Mouse (Mus musculus) C2C12 (cell line): ENCODE data around the gene Wdfy3. TPM values are rescaled to one million over a fixed set of nuclear protein-coding genes. Genes with fewer than 3 reads are reported as not detected.

Source experiments
- H3K27me3 ChIP-seq: one replicate; pipeline ENCODE4 v1.6.1; 2011; ENCODE audit not compliant: control insufficient read depth, insufficient read depth, insufficient read length
- H3K36me3 ChIP-seq: one replicate; pipeline ENCODE4 v1.6.1; 2011; ENCODE audit not compliant: control insufficient read depth, insufficient read depth
- H3K4me3 ChIP-seq: one replicate; pipeline ENCODE4 v1.5.1; 2011; ENCODE audit warnings: mild to moderate bottlenecking, control low read depth; ENCODE audit not compliant: poor library complexity, insufficient read depth, severe bottlenecking
- H3K79me2 ChIP-seq: one replicate; pipeline ENCODE4 v1.6.1; 2011; ENCODE audit not compliant: control insufficient read depth, insufficient read depth
- H3K79me3 ChIP-seq: one replicate; pipeline ENCODE4 v1.6.1; 2011; ENCODE audit warnings: low read depth, control low read depth
- H3ac ChIP-seq: one replicate; pipeline ENCODE3; 2011; ENCODE audit warnings: low read depth; ENCODE audit not compliant: control insufficient read depth, insufficient read length
- CEBPB ChIP-seq: IDR thresholded peaks from one replicate; pipeline ENCODE4 v1.6.1; 2011; ENCODE audit warnings: low read depth, mild to moderate bottlenecking, control low read depth, moderate library complexity
- CTCF ChIP-seq: IDR thresholded peaks from one replicate; pipeline ENCODE4 v1.5.1; 2011; ENCODE audit not compliant: control insufficient read depth, insufficient read depth, insufficient read length
- FOSL1 ChIP-seq: IDR thresholded peaks from one replicate; pipeline ENCODE4 v1.8.0; 2011; ENCODE audit warnings: mild to moderate bottlenecking, low read length; ENCODE audit not compliant: poor library complexity, insufficient read depth, severe bottlenecking
- MAX ChIP-seq: IDR thresholded peaks from one replicate; pipeline ENCODE4 v1.6.1; 2011; ENCODE audit warnings: mild to moderate bottlenecking, control low read depth
- MYOD1 ChIP-seq: IDR thresholded peaks from one replicate; pipeline ENCODE4 v1.6.1; 2011; ENCODE audit warnings: low read depth; ENCODE audit not compliant: control insufficient read depth, insufficient read length
- MYOG ChIP-seq: IDR thresholded peaks from one replicate; pipeline ENCODE4 v1.6.1; 2011; ENCODE audit not compliant: control insufficient read depth, insufficient read length; ENCODE audit errors: extremely low read depth
- USF1 ChIP-seq: IDR thresholded peaks from one replicate; pipeline ENCODE4 v1.6.1; 2011; ENCODE audit warnings: low read depth, mild to moderate bottlenecking, control low read depth, moderate library complexity
- polyA plus RNA-seq: library from polyadenylated mRNA; unstranded; fragments of >200 nt; fragmentation: generic; extraction: Trizol; gene quantifications from one replicate; pipeline ENCODE4 v1.2.1, GENCODE M21; 2012; ENCODE audit warnings: missing spikeins

The Wdfy3 gene
- polyA plus RNA-seq, 1 experiment = 10.7 TPM

DNA sequence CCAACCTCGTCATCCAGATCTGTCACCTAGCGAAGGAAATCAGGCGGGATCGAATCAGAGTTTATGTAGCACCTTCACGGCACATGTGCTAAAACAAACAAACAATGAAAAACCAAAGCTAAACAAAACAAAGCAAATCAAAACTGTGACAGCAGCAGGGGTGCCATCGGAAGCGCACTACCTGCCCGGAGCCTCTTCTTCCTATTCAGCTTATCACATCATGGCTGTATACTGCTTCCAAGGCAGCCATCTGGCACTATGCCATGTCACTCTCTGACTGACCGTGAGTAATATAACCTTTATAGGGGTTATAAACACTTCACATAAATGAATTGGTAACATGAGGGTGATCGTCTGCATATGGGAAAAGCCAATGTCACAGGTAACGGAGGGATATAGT is 174.6 kb downstream of the Wdfy3 start:
- TF ChIP-seq CEBPB = no peak
- TF ChIP-seq MAX = no peak
- no peak for TF ChIP-seq MYOD1
- no peak for TF ChIP-seq CTCF
- no peak for TF ChIP-seq USF1
- TF ChIP-seq FOSL1 = no peak
- TF ChIP-seq MYOG = no peak
- H3K4me3 ChIP-seq = no peak overlapping the region

DNA sequence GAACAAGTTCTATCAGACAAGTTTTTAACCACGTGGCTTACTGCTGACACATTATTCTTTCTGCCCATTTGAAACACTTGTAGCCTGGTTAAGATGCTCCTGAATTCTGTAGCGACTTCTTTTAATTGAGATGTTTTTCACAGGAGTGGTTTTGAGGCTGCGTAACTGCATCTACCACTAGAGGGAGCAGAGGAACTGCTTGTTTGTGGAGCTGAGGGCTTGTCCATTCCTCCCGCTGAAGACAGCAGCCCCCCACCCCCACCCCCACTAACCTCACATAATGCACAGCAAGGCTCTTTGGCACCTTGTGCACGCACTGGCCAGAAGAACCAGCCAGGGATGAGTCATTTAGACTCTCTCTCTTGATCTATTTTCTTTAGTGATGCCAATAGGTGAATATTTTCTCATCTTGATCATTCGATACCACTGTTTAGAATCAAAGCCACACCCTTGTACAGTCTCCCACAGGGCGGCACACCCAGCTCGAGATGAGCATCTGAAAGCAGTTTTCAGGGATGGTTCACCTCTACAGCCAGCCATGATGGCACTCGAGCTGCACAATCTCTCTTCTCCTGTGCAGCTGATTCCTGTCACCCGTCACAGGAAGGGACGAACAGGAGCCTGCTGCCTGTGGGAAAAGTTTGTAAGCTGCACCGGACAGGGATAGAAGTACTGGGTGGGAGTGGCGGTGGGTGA is 175.8 kb downstream of the Wdfy3 start:
- TF ChIP-seq USF1 (no peak), MYOD1 (no peak), MAX (no peak), MYOG (no peak)

More for the DNA sequence above, 174.6 kb downstream of the Wdfy3 start:
- Histone ChIP-seq H3K79me2 (no peaks in the 10 kb centered on the region), H3K36me3 (peaks cover 36% of the 10 kb centered on the region), H3ac (no peak overlapping the region), H3K27me3 (no peaks in the 10 kb centered on the region), H3K79me3 (no peaks in the 10 kb centered on the region)

DNA sequence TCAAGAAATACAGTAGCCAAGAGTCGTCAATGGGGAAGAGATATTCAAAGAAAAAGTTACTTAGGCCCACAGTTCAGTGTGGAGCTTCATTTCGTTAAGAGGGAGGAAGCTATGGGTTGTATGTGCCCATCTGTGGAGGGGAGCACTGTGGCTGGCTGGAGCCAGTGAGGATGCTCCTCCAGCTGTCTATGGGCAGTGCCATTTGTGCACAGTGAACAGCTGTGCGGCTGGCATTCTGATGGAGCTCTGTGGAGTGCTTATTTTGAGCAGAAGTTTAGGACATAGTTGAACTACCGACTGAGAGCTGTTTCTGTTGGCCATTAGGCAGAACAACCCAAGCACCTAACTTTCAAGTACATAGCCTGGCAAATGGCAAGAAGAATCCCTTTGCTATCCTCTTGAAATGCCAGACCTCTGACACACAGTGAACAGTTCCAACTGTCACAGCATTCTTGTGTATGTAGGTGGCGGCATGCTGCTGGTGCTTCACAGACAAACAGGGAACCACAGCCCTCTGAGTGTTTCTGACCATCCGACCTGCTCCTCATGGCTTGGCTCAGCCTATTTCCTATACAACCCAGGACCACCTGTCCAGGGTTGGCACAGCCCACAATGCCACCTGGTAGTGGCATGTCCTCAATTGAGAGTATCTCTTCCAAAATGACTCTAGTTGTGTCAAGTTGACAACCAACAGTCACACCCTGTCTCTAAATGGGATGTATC is 177.9 kb downstream of the Wdfy3 start:
- no peak overlapping the region for H3K4me3 ChIP-seq
- TF ChIP-seq MYOD1 (no peak), USF1 (no peak), MYOG (no peak), FOSL1 (no peak), MAX (no peak), CEBPB (no peak), CTCF (no peak)
- H3K36me3 ChIP-seq = peaks cover 55% of the 10 kb centered on the region
- H3ac ChIP-seq = no peak overlapping the region
- H3K79me2 ChIP-seq = no peaks in the 10 kb centered on the region
- no peaks in the 10 kb centered on the region for H3K27me3 ChIP-seq
- H3K79me3 ChIP-seq = no peaks in the 10 kb centered on the region

More for the DNA sequence above, 175.8 kb downstream of the Wdfy3 start:
- H3K36me3 ChIP-seq = peaks cover 39% of the 10 kb centered on the region
- H3K27me3 ChIP-seq = no peaks in the 10 kb centered on the region
- no peaks in the 10 kb centered on the region for H3K79me3 ChIP-seq
- no peak overlapping the region for H3ac ChIP-seq
- no peaks in the 10 kb centered on the region for H3K79me2 ChIP-seq
- H3K4me3 ChIP-seq = no peak overlapping the region

DNA sequence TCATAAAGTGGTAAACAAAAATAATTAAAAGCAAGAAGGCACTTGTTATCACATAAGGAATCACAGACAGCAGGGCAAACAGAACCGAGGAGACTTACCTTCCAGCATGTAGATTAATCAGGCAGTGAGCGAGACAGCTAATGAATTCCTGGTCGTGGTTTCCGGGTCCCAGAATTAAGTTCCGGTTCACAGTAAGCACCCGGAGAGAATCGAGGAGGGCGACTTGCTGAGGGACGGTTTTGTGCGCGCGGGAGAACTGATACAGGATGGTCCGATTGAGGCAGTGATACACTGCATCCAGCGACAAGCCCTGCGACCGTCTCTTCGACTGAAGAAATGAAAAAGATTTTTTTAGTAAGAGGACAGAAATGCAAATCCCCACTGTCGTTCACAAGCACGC is 181.7 kb downstream of the Wdfy3 start:
- H3K4me3 ChIP-seq = no peak overlapping the region
- H3K79me2 ChIP-seq = no peaks in the 10 kb centered on the region
- no peak overlapping the region for H3ac ChIP-seq
- TF ChIP-seq MYOG (no peak), USF1 (no peak), MYOD1 (no peak), CTCF (no peak), MAX (no peak)
- H3K79me3 ChIP-seq = no peaks in the 10 kb centered on the region
- no peaks in the 10 kb centered on the region for H3K27me3 ChIP-seq
- H3K36me3 ChIP-seq = peaks cover 64% of the 10 kb centered on the region

DNA sequence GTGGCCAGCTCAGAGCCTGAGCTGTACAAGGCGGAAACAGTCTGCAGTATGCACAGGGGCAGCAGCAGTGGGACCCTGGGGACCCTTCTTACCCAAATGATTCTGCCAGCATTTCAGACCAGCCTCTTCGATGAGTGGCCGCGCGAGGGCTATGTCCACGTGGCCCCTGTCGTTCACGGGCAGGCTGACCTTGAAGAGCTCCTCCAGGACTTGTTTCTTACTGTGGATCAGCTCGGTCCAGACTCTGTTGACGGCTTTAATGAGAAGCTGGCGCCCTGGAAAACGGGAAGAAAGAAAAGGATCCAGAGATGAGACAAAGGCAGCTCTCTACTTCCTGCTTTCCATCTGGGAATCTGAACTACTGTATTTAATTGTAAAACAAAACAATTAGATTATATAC is 184.7 kb downstream of the Wdfy3 start:
- TF ChIP-seq FOSL1 (no peak), MYOD1 (no peak), MAX (no peak), CTCF (no peak), USF1 (no peak), MYOG (no peak), CEBPB (no peak)

More for the DNA sequence above, 184.7 kb downstream of the Wdfy3 start:
- Histone ChIP-seq H3K4me3 (no peak overlapping the region), H3ac (no peak overlapping the region), H3K79me2 (no peaks in the 10 kb centered on the region), H3K36me3 (peaks cover 67% of the 10 kb centered on the region), H3K27me3 (no peaks in the 10 kb centered on the region), H3K79me3 (no peaks in the 10 kb centered on the region)
